Mouse (Mus musculus) stomach, embryonic 16.5 days (tissue): ENCODE measurements around the gene B3gnt2. TPM values are rescaled to one million over a fixed set of nuclear protein-coding genes. Genes with fewer than 3 reads are reported as not detected.

Source experiments
- ATAC-seq: fragments of 200-750 bp; cut with Nextera tagmentation; 2 replicates; pipeline ENCODE4 v1.8.0; 2017; ENCODE audit warnings: moderate number of reproducible peaks, moderate TSS enrichment; ENCODE audit not compliant: insufficient read depth, low FRiP score
- H3K27ac ChIP-seq: fragments of 300-500 bp; sonication (generic); 2 replicates; pipeline ENCODE4 v1.5.1; 2014; ENCODE audit warnings: low read length
- H3K27me3 ChIP-seq: fragments of 300-500 bp; sonication (generic); 2 replicates; pipeline ENCODE4 v1.6.1; 2014; ENCODE audit warnings: low read length, control low read depth, mixed read lengths; ENCODE audit not compliant: control insufficient read depth, insufficient read depth
- H3K36me3 ChIP-seq: fragments of 300-500 bp; sonication (generic); 2 replicates; pipeline ENCODE4 v1.6.1; 2014; ENCODE audit warnings: low read length; ENCODE audit not compliant: control insufficient read depth, insufficient read depth
- H3K4me1 ChIP-seq: fragments of 300-500 bp; sonication (generic); 2 replicates; pipeline ENCODE4 v1.6.1; 2014; ENCODE audit warnings: low read length, control low read depth, mixed read lengths; ENCODE audit not compliant: control insufficient read depth, insufficient read depth
- H3K4me2 ChIP-seq: fragments of 300-500 bp; sonication (generic); 2 replicates; pipeline ENCODE4 v1.6.1; 2014; ENCODE audit warnings: low read depth, low read length, mixed read lengths
- H3K4me3 ChIP-seq: fragments of 300-500 bp; sonication (generic); replicated peaks from 2 replicates; pipeline ENCODE4 v1.5.1; 2014; ENCODE audit warnings: mild to moderate bottlenecking, low read length
- H3K9ac ChIP-seq: fragments of 300-500 bp; sonication (generic); 2 replicates; pipeline ENCODE4 v1.6.1; 2014; ENCODE audit warnings: low read length
- H3K9me3 ChIP-seq: fragments of 300-500 bp; sonication (generic); replicated peaks from 2 replicates; pipeline ENCODE4 v1.6.1; 2016; ENCODE audit warnings: low read length, control low read depth; ENCODE audit not compliant: control insufficient read depth
- WGBS: fragments of 180-500 bp; shearing (Covaris S2); extraction: QIAGEN DNeasy Blood & Tissue Kit; methylation state at CpG from one replicate; pipeline ENCODE4 v1.1.7; 2014; 5-methylcytosine and 5-hydroxymethylcytosine counted together
- polyA plus RNA-seq: library from polyadenylated mRNA; unstranded; fragments of >200 nt; fragmentation: Nextera tagmentation; extraction: Ambion mirVana; gene quantifications from 2 replicates; pipeline ENCODE4 v1.2.1, GENCODE M21; 2015

Gene B3gnt2
- polyA plus RNA-seq, 1 experiment from 2014 or later, result 12.7 TPM

- Histone ChIP-seq H3K27ac (no peak overlapping the region), H3K27me3 (no peaks in the 10 kb centered on the region), H3K9ac (no peak overlapping the region), H3K9me3 (no peaks in the 10 kb centered on the region), H3K36me3 (no peaks in the 10 kb centered on the region), H3K4me1 (peaks cover 38% of the 10 kb centered on the region), H3K4me2 (no peak overlapping the region), H3K4me3 (no peak overlapping the region)
- ATAC-seq, result no peak
- WGBS, result 48% methylated on average over 6 of the region's 6 CpGs
These were observed 14.5 kb downstream of the B3gnt2 start for GRCm38 (mm10) chr11:22846093-22846835.

- H3K9ac ChIP-seq, result no peak overlapping the region
- no peak overlapping the region for H3K4me3 ChIP-seq
- no peak overlapping the region for H3K27ac ChIP-seq
- no peaks in the 10 kb centered on the region for H3K9me3 ChIP-seq
- H3K36me3 ChIP-seq, result no peaks in the 10 kb centered on the region
- no peaks in the 10 kb centered on the region for H3K27me3 ChIP-seq
- H3K4me1 ChIP-seq, result peaks cover 31% of the 10 kb centered on the region
- H3K4me2 ChIP-seq, result no peak overlapping the region
- 66% methylated on average over 4 of the region's 4 CpGs for whole genome bisulfite sequencing
- ATAC-seq, result no peak
These were observed 15.7 kb downstream of the B3gnt2 start for GRCm38 (mm10) chr11:22844754-22845718.

GRCm38 (mm10) chr11:22839456-22839855, 21.3 kb downstream of the B3gnt2 start:
- 70% methylated on average over 3 of the region's 3 CpGs for WGBS
- no peak overlapping the region for H3K4me3 ChIP-seq
- H3K27ac ChIP-seq, result no peak overlapping the region
- H3K4me1 ChIP-seq, result 0 out of 2 replicates have a peak, but pooled peaks cover 6% of the 10 kb centered on the region
- H3K4me2 ChIP-seq, result no peak overlapping the region
- ATAC-seq, result no peak
- H3K9ac ChIP-seq, result no peak overlapping the region
- H3K36me3 ChIP-seq, result 0 out of 2 replicates have a peak, but pooled peaks cover 3% of the 10 kb centered on the region
- no peaks in the 10 kb centered on the region for H3K9me3 ChIP-seq
- no peaks in the 10 kb centered on the region for H3K27me3 ChIP-seq

- WGBS, result 68% methylated on average over 1 of the region's 1 CpGs
- no peaks in the 10 kb centered on the region for H3K27me3 ChIP-seq
- no peak overlapping the region for H3K27ac ChIP-seq
- no peak overlapping the region for H3K4me2 ChIP-seq
- H3K9me3 ChIP-seq, result no peaks in the 10 kb centered on the region
- ATAC-seq, result no peak
- no peaks in the 10 kb centered on the region for H3K4me1 ChIP-seq
- H3K9ac ChIP-seq, result no peak overlapping the region
- 0 out of 2 replicates have a peak, but pooled peaks cover 3% of the 10 kb centered on the region for H3K36me3 ChIP-seq
- H3K4me3 ChIP-seq, result no peak overlapping the region
These were observed 22.4 kb downstream of the B3gnt2 start for GRCm38 (mm10) chr11:22838361-22838760.

GRCm38 (mm10) chr11:22836269-22836668, 24.5 kb downstream of the B3gnt2 start:
- H3K27ac ChIP-seq, result no peak overlapping the region
- no peak overlapping the region for H3K4me2 ChIP-seq
- H3K4me3 ChIP-seq, result no peak overlapping the region
- H3K4me1 ChIP-seq, result no peaks in the 10 kb centered on the region
- H3K27me3 ChIP-seq, result no peaks in the 10 kb centered on the region
- ATAC-seq, result no peak
- H3K9me3 ChIP-seq, result no peaks in the 10 kb centered on the region
- H3K9ac ChIP-seq, result no peak overlapping the region
- 91% methylated on average over 10 of the region's 10 CpGs for WGBS
- H3K36me3 ChIP-seq, result 0 out of 2 replicates have a peak, but pooled peaks cover 3% of the 10 kb centered on the region

- no peak for ATAC-seq
- Histone ChIP-seq H3K4me1 (peaks cover 12% of the 10 kb centered on the region), H3K4me3 (no peak overlapping the region)
These were observed 28.2 kb downstream of the B3gnt2 start for GRCm38 (mm10) chr11:22832600-22832999.

GRCm38 (mm10) chr11:22831916-22832315, 28.8 kb downstream of the B3gnt2 start:
- Histone ChIP-seq H3K27me3 (no peaks in the 10 kb centered on the region), H3K4me3 (no peak overlapping the region), H3K9me3 (no peaks in the 10 kb centered on the region), H3K36me3 (0 out of 2 replicates have a peak, but pooled peaks cover 3% of the 10 kb centered on the region), H3K9ac (no peak overlapping the region), H3K4me1 (peaks cover 12% of the 10 kb centered on the region), H3K27ac (no peak overlapping the region), H3K4me2 (no peak overlapping the region)
- ATAC-seq, result no peak
- WGBS, result 83% methylated on average over 11 of the region's 11 CpGs

More at GRCm38 (mm10) chr11:22832600-22832999, 28.2 kb downstream of the B3gnt2 start:
- Histone ChIP-seq H3K27ac (no peak overlapping the region), H3K9ac (no peak overlapping the region), H3K27me3 (no peaks in the 10 kb centered on the region), H3K9me3 (no peaks in the 10 kb centered on the region), H3K36me3 (0 out of 2 replicates have a peak, but pooled peaks cover 3% of the 10 kb centered on the region), H3K4me2 (no peak overlapping the region)
- 81% methylated on average over 4 of the region's 4 CpGs for WGBS

GRCm38 (mm10) chr11:22830684-22831083, 30.1 kb downstream of the B3gnt2 start:
- Histone ChIP-seq H3K27ac (peak overlapping the region; percentile 63), H3K4me1 (peaks cover 12% of the 10 kb centered on the region), H3K4me3 (no peak overlapping the region), H3K4me2 (no peak overlapping the region), H3K27me3 (no peaks in the 10 kb centered on the region), H3K9ac (peak overlapping the region; percentile 36), H3K36me3 (no peaks in the 10 kb centered on the region), H3K9me3 (no peaks in the 10 kb centered on the region)
- ATAC-seq, result no peak
- 68% methylated on average over 6 of the region's 6 CpGs for WGBS
